Mouse (Mus musculus) frontal cortex, adult (tissue): ENCODE measurements around the gene Gm38392.
A peak's percentile ranks its signal among the peaks of the same experiment; 100 is the strongest.
"Not testable (repeated sequence)": the region's sequence is repeated elsewhere in the genome, so short reads cannot be mapped to it uniquely, and the experiment has no call there.

ENCODE experiments used
- ATAC-seq: cut with Nextera tagmentation; 2 replicates; pipeline ENCODE4 v1.9.2; 2017; ENCODE audit warnings: mild to moderate bottlenecking, moderate library complexity, mixed read lengths; ENCODE audit not compliant: low TSS enrichment

The Gm38392 gene

DNA sequence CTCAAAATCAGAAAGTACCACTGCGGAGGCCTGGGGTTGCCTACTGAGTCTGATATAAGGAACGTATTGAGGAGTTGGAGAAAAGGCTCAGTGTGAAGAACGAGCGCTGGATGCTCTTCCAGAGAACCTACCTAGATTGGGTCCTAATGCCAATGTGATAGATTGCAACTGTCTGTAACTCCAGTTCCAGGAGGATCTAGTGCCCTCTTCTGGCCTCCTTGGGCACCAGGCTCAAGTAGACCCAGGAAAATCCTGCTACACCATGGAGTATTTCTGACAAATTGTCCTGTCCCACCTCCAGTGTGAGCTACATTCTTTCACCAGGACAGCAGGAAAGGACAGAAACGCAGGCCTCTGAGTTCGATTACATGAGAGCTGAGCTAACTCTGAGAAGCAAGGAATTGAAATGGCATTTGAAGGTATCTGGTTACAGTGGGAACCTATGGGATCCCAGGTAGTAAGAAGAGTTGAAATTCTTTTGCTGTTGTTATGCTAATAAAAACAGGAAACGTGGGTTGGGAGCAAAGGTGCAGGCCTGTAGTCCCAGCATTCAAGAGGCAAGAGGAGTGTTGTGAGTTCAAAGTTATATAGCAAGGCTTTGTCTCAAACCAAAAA is 10.4 kb downstream of the Gm38392 start:
- peak; percentile 77; the same call in 1 of the 2 replicates for ATAC-seq

- ATAC-seq: no peak
Observed at GRCm38 (mm10) chr3:88276121-88276520, 10.9 kb downstream of the Gm38392 start.

DNA sequence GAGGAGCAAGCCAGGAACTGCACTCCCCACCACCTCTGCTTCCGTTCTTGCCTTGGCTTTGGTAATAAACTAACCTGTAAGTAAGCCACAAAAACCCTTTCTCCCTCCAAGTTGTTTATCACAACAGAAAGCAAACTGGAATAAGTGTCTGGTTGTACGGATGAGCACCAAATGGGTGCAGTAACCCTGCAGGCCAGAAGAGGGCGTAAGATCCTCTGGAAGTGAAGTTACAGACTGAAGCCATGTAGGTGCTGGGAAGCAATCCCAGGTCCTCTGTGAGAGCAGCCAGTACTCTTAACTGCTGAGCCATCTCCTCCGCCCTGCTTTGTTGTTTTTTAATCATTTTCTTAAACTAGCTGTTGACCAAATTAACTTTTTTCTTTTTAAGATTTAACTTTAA is 13.0 kb downstream of the Gm38392 start:
- no peak for ATAC-seq

- no peak for ATAC-seq
Observed at GRCm38 (mm10) chr3:88271859-88272258, 15.2 kb downstream of the Gm38392 start.

DNA sequence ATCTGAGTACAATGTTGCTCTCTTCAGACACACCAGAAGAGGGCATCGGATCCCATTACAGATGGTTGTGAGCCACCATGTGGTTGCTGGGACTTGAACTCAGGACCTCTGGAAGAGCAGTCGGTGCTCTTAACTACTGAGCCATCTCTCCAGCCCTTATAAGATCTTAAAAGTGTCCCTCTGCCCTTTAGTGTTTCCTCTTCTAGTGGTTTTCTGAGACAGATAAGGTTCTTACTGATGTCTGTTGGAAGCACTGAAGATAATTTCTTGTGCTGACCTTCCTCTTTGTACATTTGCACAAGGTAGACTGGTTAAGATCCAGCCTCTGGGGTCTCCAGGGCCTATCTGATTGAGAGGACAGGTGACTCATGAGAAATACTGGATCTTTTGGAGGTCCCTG is 15.7 kb downstream of the Gm38392 start:
- not testable (repeated sequence) for ATAC-seq

- ATAC-seq: no peak
Observed at GRCm38 (mm10) chr3:88268991-88269390, 18.0 kb downstream of the Gm38392 start.

DNA sequence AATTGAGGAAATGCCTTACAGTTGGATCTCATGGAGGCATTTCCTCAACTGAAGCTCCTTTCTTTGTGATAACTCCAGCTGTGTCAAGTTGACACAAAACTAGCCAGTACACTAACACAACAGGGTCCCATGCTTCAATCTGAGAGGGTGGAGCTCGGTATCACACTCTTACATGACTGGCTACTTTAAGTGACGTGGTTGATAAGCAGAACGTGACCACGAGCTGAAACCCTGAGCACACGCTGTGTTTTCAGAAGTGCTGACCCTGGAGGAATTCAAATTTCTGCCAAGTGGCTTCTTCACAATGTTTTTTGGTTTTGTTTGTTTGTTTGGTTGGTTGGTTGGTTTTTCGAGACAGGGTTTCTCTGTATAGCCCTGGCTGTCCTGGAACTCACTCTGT is 19.0 kb downstream of the Gm38392 start:
- not testable (repeated sequence) for ATAC-seq

DNA sequence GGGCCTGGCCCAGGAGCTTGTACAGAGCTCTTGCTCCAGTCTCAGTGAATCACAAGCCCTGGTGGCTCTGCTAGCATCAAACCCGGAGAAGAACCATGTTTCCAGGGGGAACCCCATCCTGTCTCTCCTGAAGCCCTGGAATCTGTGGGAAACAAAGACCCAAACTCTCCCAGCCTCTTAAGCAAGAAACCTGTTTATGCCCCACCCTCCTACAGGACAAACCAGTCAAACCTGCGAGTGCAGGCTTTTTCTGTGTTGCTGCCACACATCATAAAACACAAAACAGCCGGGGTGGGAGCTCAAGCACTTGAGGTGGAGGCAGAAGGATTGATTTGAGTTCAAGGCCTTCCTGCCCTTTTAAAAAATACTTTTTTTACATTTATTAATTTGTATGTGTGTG is 24.7 kb downstream of the Gm38392 start:
- ATAC-seq: no peak

DNA sequence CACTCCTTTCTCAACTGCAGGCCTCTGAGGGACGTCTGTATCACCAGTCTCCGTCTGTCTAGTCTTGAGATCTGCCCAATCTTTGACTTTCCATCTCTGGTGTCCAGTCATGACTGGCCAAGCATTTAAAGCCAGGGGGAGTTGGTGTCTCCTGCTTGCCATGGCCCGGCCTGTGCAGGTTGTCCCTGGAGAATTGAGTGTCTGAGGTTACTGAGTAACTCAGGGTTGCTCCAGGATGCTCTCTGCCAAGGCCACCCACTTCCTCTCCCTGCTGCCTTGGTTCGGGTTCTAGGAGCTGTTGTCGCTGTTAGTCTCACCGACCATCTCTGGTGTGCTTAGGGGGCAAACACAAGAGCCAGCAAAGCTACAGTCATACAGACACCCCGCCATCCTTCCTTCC is 30.6 kb downstream of the Gm38392 start:
- ATAC-seq: no peak

GRCm38 (mm10) chr3:88255950-88256349 is 31.1 kb downstream of the Gm38392 start:
- ATAC-seq: no peak

DNA sequence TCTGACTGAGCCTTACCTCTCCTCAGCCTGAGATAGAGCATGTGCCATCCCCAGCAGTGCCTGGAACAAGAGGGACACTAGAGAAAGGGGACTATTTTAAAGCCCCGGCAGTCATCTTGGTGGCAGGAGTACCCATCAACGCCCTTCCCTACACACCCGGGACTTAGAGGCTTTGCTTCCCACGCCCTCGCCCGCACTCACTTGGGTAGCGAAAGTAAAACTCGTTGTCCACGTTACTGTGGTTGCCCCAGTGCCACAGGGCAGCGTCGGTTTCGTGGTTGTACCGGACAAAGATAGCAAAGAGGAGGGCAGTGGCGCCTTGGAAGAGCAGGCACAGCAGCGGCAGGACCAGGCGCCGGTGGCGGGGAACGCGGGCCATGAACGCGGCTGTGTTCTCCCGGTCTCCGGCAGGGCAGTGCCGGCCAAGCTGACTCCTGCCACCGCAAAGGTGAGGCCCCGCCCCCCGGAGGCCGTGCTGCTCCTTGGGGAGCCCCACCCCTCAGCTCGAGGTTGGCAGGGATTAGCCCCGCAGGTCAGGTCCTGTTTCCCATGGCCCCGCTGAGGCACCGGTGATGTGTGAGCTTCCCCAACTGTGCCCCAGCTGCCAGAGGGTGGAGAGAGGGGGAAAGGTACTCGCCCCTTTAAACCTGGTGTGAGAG is 32.6 kb downstream of the Gm38392 start, which contains the start of gene Rhbg:
Gene Rhbg, minus strand, starts transcription at position 442 of the 659 bp plus-strand sequence.
- ATAC-seq: peak; percentile 38; the same call in 1 of the 2 replicates

GRCm38 (mm10) chr3:88252739-88253138 is 34.3 kb downstream of the Gm38392 start:
- no peak for ATAC-seq

DNA sequence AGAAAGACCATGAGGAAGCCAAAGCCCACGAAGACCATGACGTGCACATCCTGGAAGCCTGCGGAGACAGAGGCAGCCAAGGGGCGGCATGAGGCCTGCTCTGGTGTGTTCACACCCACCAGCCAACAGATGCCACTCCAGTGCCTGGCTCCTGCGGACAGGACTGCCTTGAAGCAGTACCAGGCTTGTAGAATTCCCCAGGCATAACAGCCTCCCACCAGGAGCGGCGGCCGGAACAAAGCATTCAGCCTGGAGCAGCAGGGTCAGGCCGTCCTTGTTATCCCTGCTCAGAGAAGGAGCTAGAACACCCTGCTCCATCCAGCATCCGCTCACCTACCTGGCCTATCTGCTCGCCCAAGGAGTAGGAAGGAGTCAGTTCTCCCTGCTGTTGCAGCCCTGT is 38.6 kb downstream of the Gm38392 start:
- no peak for ATAC-seq

DNA sequence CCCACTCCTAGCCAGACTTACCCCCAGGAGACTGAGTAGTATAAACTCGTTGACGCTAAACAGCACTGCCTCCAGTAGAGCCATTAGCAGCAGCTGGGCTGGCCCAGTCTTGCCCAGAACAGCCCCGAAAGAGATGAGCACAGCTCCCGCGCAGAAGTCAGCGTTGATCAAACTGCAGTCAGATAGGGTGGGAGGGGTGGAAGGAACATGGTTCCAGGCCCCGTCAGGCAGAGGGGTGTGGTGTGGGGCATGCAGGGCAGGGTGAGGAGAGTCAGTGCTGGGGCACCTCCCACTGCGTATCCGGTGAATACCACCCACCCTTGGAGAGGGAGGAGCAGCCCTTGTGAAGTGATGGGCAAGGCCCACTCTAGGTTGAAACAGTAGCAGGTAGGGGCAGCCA is 39.3 kb downstream of the Gm38392 start:
- ATAC-seq: no peak

DNA sequence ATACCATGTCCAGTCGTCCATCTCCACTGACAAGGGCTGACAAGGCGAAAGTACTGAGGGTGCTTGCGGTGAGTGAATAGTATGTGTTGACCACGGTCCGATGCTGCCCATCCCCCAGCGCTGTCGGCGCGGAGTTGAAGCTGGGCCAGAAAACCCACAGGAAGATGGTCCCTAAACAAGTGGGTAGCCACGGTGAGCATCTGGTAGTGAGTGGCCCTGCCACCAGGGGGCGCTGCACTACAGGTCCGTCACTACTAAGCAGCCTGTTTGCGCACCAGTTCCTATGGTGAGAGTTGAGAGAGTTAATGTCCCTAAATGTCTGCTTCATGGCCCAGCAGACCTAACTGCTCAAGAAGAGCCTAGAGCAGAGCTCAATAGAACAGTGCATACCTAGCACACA is 41.2 kb downstream of the Gm38392 start:
- ATAC-seq: 0 out of 2 replicates have a peak, but pooled peaks have one; percentile 24

DNA sequence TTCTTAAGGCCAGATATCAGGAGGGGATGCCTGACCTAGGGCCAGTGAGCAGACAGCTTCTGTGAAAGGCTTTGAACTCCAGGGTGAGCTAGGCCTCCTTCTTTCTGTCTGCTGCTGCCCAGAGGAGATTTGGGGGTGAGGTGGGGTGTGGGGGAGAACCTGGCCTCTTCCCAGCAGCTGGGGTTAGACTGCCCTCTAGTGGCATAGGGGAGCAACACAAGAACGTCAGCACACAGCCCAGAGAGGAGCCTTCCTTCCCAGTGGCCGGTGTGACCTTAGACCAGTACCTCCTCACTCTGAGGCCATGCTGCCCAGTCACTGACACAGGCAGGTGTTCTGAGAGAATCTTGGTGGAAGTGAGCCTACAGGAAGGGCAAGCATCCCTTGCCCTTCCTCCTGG is 42.9 kb downstream of the Gm38392 start:
- ATAC-seq: peak; percentile 27; the same call in 1 of the 2 replicates

DNA sequence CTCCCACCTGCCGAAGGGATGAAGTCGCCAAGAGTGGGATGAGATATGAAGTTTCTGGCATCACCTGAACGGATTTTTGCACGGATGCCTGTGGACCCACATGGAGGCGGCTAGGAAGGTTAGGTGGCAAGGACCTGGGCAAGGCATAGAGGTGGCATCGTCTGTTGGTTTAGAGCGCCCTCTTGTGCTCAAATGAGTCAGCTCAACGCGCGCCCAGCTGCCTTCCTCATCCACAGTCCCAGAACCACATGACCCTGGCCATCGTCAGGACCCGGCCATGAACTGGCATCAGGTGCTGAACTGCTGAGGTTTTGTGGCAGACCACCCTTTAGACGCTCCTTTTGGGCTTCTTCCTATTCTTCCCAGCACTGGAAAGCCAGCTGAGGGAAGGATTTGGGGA is 44.5 kb downstream of the Gm38392 start:
- ATAC-seq: peak; percentile 70

DNA sequence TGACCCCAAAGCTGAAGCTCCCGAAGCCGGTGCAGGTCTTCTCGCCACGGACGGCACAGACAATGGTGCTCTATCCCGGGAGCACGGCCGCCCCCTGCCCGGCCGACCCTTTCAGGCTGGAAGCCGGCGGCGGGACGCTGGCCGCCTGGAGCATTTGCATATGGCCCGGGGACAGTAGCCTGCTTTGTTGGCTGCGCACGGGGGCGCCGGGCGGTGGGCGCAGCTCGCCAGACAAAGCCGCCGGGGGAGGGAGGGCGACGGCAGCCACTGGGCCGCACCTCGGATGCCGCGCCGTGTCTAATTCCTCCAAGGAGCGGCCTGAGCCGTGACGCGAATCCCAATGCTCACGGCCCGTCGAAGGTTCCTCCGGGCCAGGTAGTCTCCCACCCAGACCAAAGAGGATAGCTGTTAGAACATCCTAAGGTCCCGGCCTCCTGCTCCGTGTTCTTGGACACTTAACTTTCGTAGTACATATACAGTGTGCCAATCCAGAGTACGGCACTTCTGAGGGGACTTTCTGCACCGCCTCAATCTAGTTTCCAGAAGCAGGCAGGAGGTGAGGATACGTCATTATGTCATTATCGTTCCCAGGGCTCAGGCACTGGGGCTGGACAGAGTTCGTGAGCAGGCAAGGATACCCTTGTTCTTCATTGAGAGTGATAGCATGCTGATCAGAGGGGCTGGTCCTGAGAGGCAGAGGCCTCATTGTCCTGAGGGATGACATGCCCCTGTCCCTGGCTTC is 45.8 kb downstream of the Gm38392 start:
- ATAC-seq: no peak

DNA sequence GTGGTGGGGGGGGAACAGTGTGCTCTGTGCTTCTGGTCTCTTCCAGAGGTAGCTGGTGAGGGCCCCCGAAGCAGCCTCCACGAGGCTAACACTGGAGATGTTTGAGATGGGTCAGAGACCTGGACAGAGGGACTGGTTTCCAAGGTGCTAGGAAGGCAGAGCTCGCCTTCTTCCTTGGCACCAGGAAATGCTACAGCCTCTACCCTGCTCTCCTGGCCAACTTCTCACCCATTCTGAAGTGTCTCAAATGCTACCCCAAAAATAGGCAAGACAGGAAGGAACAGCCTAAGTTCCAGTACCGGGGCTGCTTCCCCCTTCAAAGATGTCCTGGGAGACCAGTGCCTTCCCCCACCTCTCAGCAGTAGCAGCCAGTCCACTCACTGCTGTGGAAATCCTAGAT is 47.6 kb downstream of the Gm38392 start:
- ATAC-seq: no peak

DNA sequence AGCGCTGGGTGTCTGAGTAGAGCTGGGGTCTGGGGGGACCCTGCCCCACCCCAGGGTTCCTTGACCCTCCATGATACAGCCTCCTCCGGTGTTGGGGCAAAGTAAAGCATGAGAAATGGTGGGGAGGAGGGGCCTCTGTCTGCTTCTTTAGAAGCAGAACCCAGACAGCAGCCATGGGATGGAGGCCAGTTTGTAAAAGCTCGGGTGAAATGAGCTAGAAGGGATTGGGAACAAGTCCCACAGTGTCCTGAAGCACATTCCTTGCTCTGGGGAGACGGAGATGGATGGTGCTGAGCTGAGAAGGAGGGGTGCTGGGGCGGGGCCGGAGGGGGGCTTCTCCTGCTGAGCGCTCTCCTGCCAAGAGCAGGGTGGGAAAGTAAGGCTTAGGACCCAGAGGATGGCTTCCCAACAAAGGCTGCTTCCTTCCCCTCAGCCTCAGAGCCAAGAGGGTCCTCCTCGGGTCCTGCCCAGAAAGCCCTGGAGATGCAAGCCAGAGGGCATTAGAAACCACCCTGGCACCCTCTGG is 48.1 kb downstream of the Gm38392 start:
- no peak for ATAC-seq

- ATAC-seq: no peak
Observed at GRCm38 (mm10) chr3:88237556-88238194, 49.3 kb downstream of the Gm38392 start.

DNA sequence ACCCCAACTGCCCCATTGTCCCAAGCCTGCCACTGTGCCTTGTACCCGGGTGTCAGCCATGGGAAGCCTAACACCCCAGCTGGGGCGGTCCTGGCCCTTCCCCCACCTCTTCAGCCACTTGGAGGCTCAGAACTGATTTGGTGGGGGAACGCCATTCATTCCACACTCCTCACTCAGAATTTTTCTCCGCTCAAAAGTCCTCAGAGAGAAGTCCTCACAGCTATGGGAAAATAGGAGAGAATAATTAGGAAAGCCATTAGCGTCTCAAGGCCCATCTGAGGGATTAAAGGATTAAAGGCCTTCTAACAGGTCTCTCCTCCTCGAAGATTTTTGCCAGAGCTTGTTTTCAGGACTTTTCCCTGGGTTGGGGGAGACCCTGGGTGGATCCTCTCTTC is 49.9 kb downstream of the Gm38392 start:
- ATAC-seq: no peak
